Mouse (Mus musculus) megakaryocyte, embryonic 14.5 days (primary cell): ENCODE measurements at regions not wholly inside any gene's neighbourhood (a gene's known extent, or its start where the extent isn't known, plus 50 kb on each side); places are given as distances from the start of the nearest gene placed in this dataset.

Experiments
- FLI1 ChIP-seq: IDR thresholded peaks from 2 replicates; pipeline ENCODE4 v1.6.1; 2012; ENCODE audit warnings: low read length, inconsistent platforms, mixed read lengths
- GATA1 ChIP-seq: IDR thresholded peaks from 3 replicates; pipeline ENCODE4 v1.6.1; 2012; ENCODE audit warnings: mixed read lengths, low read length, inconsistent platforms, borderline replicate concordance

GRCm38 (mm10) chr5:112037080-112037479 is 215.2 kb downstream of the Cryba4 start:
- TF ChIP-seq GATA1, result no peak
- TF ChIP-seq FLI1, result no peak
